Mouse (Mus musculus) stomach, postnatal 0 days (tissue): Measurements from ENCODE around the gene Mslnl. TPM values are rescaled to one million over a fixed set of nuclear protein-coding genes. Genes with fewer than 3 reads are reported as not detected.

Experiments used
- ATAC-seq: fragments of 200-750 bp; cut with Nextera tagmentation; 2 replicates; pipeline ENCODE4 v1.8.0; 2017; ENCODE audit not compliant: low FRiP score, low TSS enrichment
- DNase-seq: peaks from one replicate; pipeline ENCODE4 v3.0.0-alpha.2; 2016; ENCODE audit warnings: low spot score
- H3K27ac ChIP-seq: fragments of 300-500 bp; sonication (generic); replicated peaks from 2 replicates; pipeline ENCODE4 v1.5.1; 2014; ENCODE audit warnings: mild to moderate bottlenecking, control low read depth
- H3K27me3 ChIP-seq: fragments of 300-500 bp; sonication (generic); 2 replicates; pipeline ENCODE4 v1.6.1; 2014; ENCODE audit warnings: low read length; ENCODE audit not compliant: control insufficient read depth, insufficient read depth
- H3K36me3 ChIP-seq: fragments of 300-500 bp; sonication (generic); 2 replicates; pipeline ENCODE4 v1.6.1; 2014; ENCODE audit warnings: low read length, mixed read lengths; ENCODE audit not compliant: control insufficient read depth, insufficient read depth
- H3K4me1 ChIP-seq: fragments of 300-500 bp; sonication (generic); replicated peaks from 2 replicates; pipeline ENCODE4 v1.6.1; 2014; ENCODE audit warnings: antibody characterized with exemption; ENCODE audit not compliant: control insufficient read depth, insufficient read depth
- H3K4me2 ChIP-seq: fragments of 300-500 bp; sonication (generic); replicated peaks from 2 replicates; pipeline ENCODE4 v1.6.1; 2014; ENCODE audit warnings: low read depth, mild to moderate bottlenecking, control low read depth, moderate library complexity
- H3K4me3 ChIP-seq: fragments of 300-500 bp; sonication (generic); 2 replicates; pipeline ENCODE4 v1.5.1; 2014; ENCODE audit warnings: low read depth, low read length, control low read depth
- H3K9ac ChIP-seq: fragments of 300-500 bp; sonication (generic); 2 replicates; pipeline ENCODE4 v1.6.1; 2014; ENCODE audit warnings: mild to moderate bottlenecking, low read length, control low read depth, mixed read lengths
- H3K9me3 ChIP-seq: fragments of 300-500 bp; sonication (generic); 2 replicates; pipeline ENCODE4 v1.6.1; 2016; ENCODE audit warnings: low read length; ENCODE audit not compliant: control insufficient read depth
- CTCF ChIP-seq: IDR thresholded peaks from 2 replicates; pipeline ENCODE4 v1.5.1; 2016; ENCODE audit warnings: antibody characterized with exemption, low read depth, mild to moderate bottlenecking, moderate library complexity
- EP300 ChIP-seq: optimal IDR thresholded peaks from 2 replicates; pipeline ENCODE3; 2016; ENCODE audit warnings: antibody characterized with exemption
- WGBS: fragments of 180-500 bp; shearing (Covaris S2); extraction: QIAGEN DNeasy Blood & Tissue Kit; methylation state at CpG from one replicate; pipeline ENCODE4 v1.1.7; 2014; 5-methylcytosine and 5-hydroxymethylcytosine counted together
- polyA plus RNA-seq: library from polyadenylated mRNA; unstranded; fragments of >200 nt; fragmentation: Nextera tagmentation; extraction: Ambion mirVana; gene quantifications from 2 replicates; pipeline ENCODE4 v1.2.1, GENCODE M21; 2015

Mslnl gene
- polyA plus RNA-seq, 1 experiment from 2014 or later, result 0.05 TPM

- ATAC-seq (no peak), DNase-seq (no peak)
- Histone ChIP-seq H3K9me3 (no peaks in the 10 kb centered on the region), H3K36me3 (no peaks in the 10 kb centered on the region), H3K4me1 (no peaks in the 10 kb centered on the region), H3K4me3 (no peak overlapping the region), H3K4me2 (no peak overlapping the region), H3K27me3 (no peaks in the 10 kb centered on the region), H3K9ac (no peak overlapping the region), H3K27ac (no peak overlapping the region)
- TF ChIP-seq EP300 (no peak), CTCF (no peak)
- WGBS, result 88% methylated on average over 4 of the region's 4 CpGs
Measured at GRCm38 (mm10) chr17:25748238-25748637, 12.4 kb downstream of the Mslnl start.

GRCm38 (mm10) chr17:25749314-25749713, 13.5 kb downstream of the Mslnl start:
- DNase-seq, result no peak

GRCm38 (mm10) chr17:25751446-25751845, 15.6 kb downstream of the Mslnl start:
- ATAC-seq (no peak), DNase-seq (peak; percentile 52)
- Histone ChIP-seq H3K36me3 (no peaks in the 10 kb centered on the region), H3K9ac (no peak overlapping the region), H3K4me2 (no peak overlapping the region), H3K4me3 (no peak overlapping the region), H3K27ac (no peak overlapping the region), H3K9me3 (no peaks in the 10 kb centered on the region), H3K4me1 (no peaks in the 10 kb centered on the region), H3K27me3 (no peaks in the 10 kb centered on the region)
- TF ChIP-seq EP300, result no peak
- TF ChIP-seq CTCF, result no peak
- 19% methylated on average over 5 of the region's 5 CpGs for WGBS

More at GRCm38 (mm10) chr17:25749314-25749713, 13.5 kb downstream of the Mslnl start:
- Histone ChIP-seq H3K36me3 (no peaks in the 10 kb centered on the region), H3K27me3 (no peaks in the 10 kb centered on the region), H3K4me1 (no peaks in the 10 kb centered on the region), H3K4me3 (no peak overlapping the region), H3K9ac (no peak overlapping the region), H3K4me2 (no peak overlapping the region), H3K27ac (no peak overlapping the region), H3K9me3 (no peaks in the 10 kb centered on the region)
- WGBS, result 79% methylated on average over 6 of the region's 6 CpGs
- ATAC-seq, result no peak
- TF ChIP-seq CTCF (no peak), EP300 (no peak)

- Histone ChIP-seq H3K9ac (no peak within 1 kb of the TSS), H3K4me2 (no peak within 1 kb of the TSS), H3K27me3 (no peaks in the 10 kb centered on the region), H3K4me3 (no peak within 1 kb of the TSS), H3K4me1 (no peaks in the 10 kb centered on the region), H3K27ac (no peak within 1 kb of the TSS), H3K9me3 (no peaks in the 10 kb centered on the region), H3K36me3 (no peaks in the 10 kb centered on the region)
- 65% methylated on average over 9 of the region's 9 CpGs for WGBS
- ATAC-seq (peak; percentile 75), DNase-seq (peak; percentile 61)
- TF ChIP-seq CTCF (no peak), EP300 (no peak)
Measured at GRCm38 (mm10) chr17:25754241-25754640, 18.4 kb downstream of the Mslnl start, which contains the start of gene Msln. Gene Msln (minus strand): TSS chr17:25754378.

- Histone ChIP-seq H3K4me3 (no peak overlapping the region), H3K4me1 (no peaks in the 10 kb centered on the region), H3K27me3 (no peaks in the 10 kb centered on the region), H3K9ac (no peak overlapping the region), H3K9me3 (no peaks in the 10 kb centered on the region), H3K4me2 (no peak overlapping the region), H3K27ac (no peak overlapping the region), H3K36me3 (no peaks in the 10 kb centered on the region)
- DNase-seq (no peak), ATAC-seq (no peak)
- TF ChIP-seq CTCF (no peak), EP300 (no peak)
- WGBS, result 72% methylated on average over 4 of the region's 4 CpGs
Measured at GRCm38 (mm10) chr17:25755086-25755485, 19.2 kb downstream of the Mslnl start.

GRCm38 (mm10) chr17:25755627-25756377, 20.0 kb downstream of the Mslnl start:
- ATAC-seq (peak; percentile 46), DNase-seq (peak; percentile 39)
- H3K27me3 ChIP-seq, result no peaks in the 10 kb centered on the region
- no peak overlapping the region for H3K4me3 ChIP-seq
- no peak overlapping the region for H3K27ac ChIP-seq
- TF ChIP-seq CTCF, result no peak
- no peak for TF ChIP-seq EP300
- H3K9me3 ChIP-seq, result no peaks in the 10 kb centered on the region
- no peaks in the 10 kb centered on the region for H3K36me3 ChIP-seq
- WGBS, result 19% methylated on average over 4 of the region's 4 CpGs
- no peak overlapping the region for H3K4me2 ChIP-seq
- no peaks in the 10 kb centered on the region for H3K4me1 ChIP-seq
- H3K9ac ChIP-seq, result no peak overlapping the region
